Mouse (Mus musculus): ENCODE results near the gene 9530068E07Rik.

- no peak for TF ChIP-seq GATA1 (IDR thresholded peaks at IDR 0.05; ENCODE audit: borderline replicate concordance, low read length)
- no peak for TF ChIP-seq CTCF (IDR thresholded peaks at IDR 0.05; ENCODE audit: low read depth, low read length)
- TF ChIP-seq TAL1 (conservative IDR thresholded peaks at IDR 0.05; ENCODE audit: low read depth, low read length): no peak
Observed at GRCm38 (mm10) chr11:52373841-52374240, 22.4 kb upstream of the 9530068E07Rik start.

Measured in G1E (cell line).